Mouse (Mus musculus): ENCODE measurements around the gene Amotl1. TPM values are rescaled to one million over a fixed set of nuclear protein-coding genes. Genes with fewer than 3 reads are reported as not detected.

Gene Amotl1
- polyA plus RNA-seq, 1 experiment from 2014 or later = 1.6 TPM

GRCm38 (mm10) chr9:14623250-14623649 is 21.6 kb downstream of the Amotl1 start:
- no peak for DNase-seq
- 54% methylated on average over 5 of the region's 5 CpGs for WGBS (ENCODE audit: insufficient replicate concordance)
- H3K4me2 ChIP-seq (ENCODE audit: low read depth, low read length) = no peak overlapping the region

GRCm38 (mm10) chr9:14622848-14623247 is 22.0 kb downstream of the Amotl1 start:
- Histone ChIP-seq H3K27ac (ENCODE audit: low read depth) (no peak overlapping the region), H3K27me3 (ENCODE audit: insufficient read depth, low read length) (0 out of 2 replicates have a peak, but pooled peaks cover 3% of the 10 kb centered on the region), H3K9ac (replicated peaks) (no peak overlapping the region), H3K4me3 (ENCODE audit: low read depth, low read length) (no peak overlapping the region), H3K4me1 (ENCODE audit: insufficient read depth) (no peaks in the 10 kb centered on the region), H3K4me2 (ENCODE audit: low read depth, low read length) (no peak overlapping the region), H3K36me3 (replicated peaks; ENCODE audit: insufficient read depth, low read length) (no peaks in the 10 kb centered on the region), H3K9me3 (ENCODE audit: low read length) (no peaks in the 10 kb centered on the region)
- WGBS (ENCODE audit: insufficient replicate concordance) = 52% methylated on average over 3 of the region's 3 CpGs
- TF ChIP-seq CTCF (IDR thresholded peaks at IDR 0.05; ENCODE audit: low read depth) = no peak
- no peak for TF ChIP-seq EP300 (IDR thresholded peaks at IDR 0.05; ENCODE audit: low read depth)
- DNase-seq (no peak), ATAC-seq (no peak)

More at GRCm38 (mm10) chr9:14623250-14623649, 21.6 kb downstream of the Amotl1 start:
- Histone ChIP-seq H3K4me3 (ENCODE audit: low read depth, low read length) (no peak overlapping the region), H3K9ac (replicated peaks) (no peak overlapping the region), H3K4me1 (ENCODE audit: insufficient read depth) (no peaks in the 10 kb centered on the region), H3K27ac (ENCODE audit: low read depth) (no peak overlapping the region), H3K27me3 (ENCODE audit: insufficient read depth, low read length) (0 out of 2 replicates have a peak, but pooled peaks cover 3% of the 10 kb centered on the region), H3K9me3 (ENCODE audit: low read length) (no peaks in the 10 kb centered on the region), H3K36me3 (replicated peaks; ENCODE audit: insufficient read depth, low read length) (no peaks in the 10 kb centered on the region)
- no peak for ATAC-seq
- no peak for TF ChIP-seq EP300 (IDR thresholded peaks at IDR 0.05; ENCODE audit: low read depth)
- no peak for TF ChIP-seq CTCF (IDR thresholded peaks at IDR 0.05; ENCODE audit: low read depth)

- no peak overlapping the region for H3K4me2 ChIP-seq (ENCODE audit: low read depth, low read length)
- no peak for DNase-seq
- peaks cover 7% of the 10 kb centered on the region; the same call in 1 of the 2 replicates for H3K27me3 ChIP-seq (ENCODE audit: insufficient read depth, low read length)
- no peak overlapping the region for H3K27ac ChIP-seq (ENCODE audit: low read depth)
- H3K4me1 ChIP-seq (ENCODE audit: insufficient read depth) = no peaks in the 10 kb centered on the region
- 53% methylated on average over 5 of the region's 5 CpGs for WGBS (ENCODE audit: insufficient replicate concordance)
- no peaks in the 10 kb centered on the region for H3K36me3 ChIP-seq (replicated peaks; ENCODE audit: insufficient read depth, low read length)
- no peak overlapping the region for H3K9ac ChIP-seq (replicated peaks)
- TF ChIP-seq CTCF (IDR thresholded peaks at IDR 0.05; ENCODE audit: low read depth) = no peak
- no peak for TF ChIP-seq EP300 (IDR thresholded peaks at IDR 0.05; ENCODE audit: low read depth)
- H3K4me3 ChIP-seq (ENCODE audit: low read depth, low read length) = no peak overlapping the region
- no peak for ATAC-seq
- H3K9me3 ChIP-seq (ENCODE audit: low read length) = no peaks in the 10 kb centered on the region
Measured at GRCm38 (mm10) chr9:14620107-14620506, 24.7 kb downstream of the Amotl1 start.

GRCm38 (mm10) chr9:14614931-14615880 is 29.6 kb downstream of the Amotl1 start:
- Histone ChIP-seq H3K4me2 (ENCODE audit: low read depth, low read length) (peak overlapping the region; percentile 76), H3K9me3 (ENCODE audit: low read length) (no peaks in the 10 kb centered on the region), H3K4me3 (ENCODE audit: low read depth, low read length) (peak overlapping the region; percentile 61), H3K4me1 (ENCODE audit: insufficient read depth) (peaks cover 3% of the 10 kb centered on the region; the same call in 1 of the 2 replicates), H3K27me3 (ENCODE audit: insufficient read depth, low read length) (peaks cover 21% of the 10 kb centered on the region), H3K27ac (ENCODE audit: low read depth) (peak overlapping the region; percentile 89), H3K36me3 (replicated peaks; ENCODE audit: insufficient read depth, low read length) (no peaks in the 10 kb centered on the region), H3K9ac (replicated peaks) (peak overlapping the region; percentile 76)
- DNase-seq (no peak), ATAC-seq (peak; percentile 79)
- WGBS (ENCODE audit: insufficient replicate concordance) = 11% methylated on average over 33 of the region's 33 CpGs
- TF ChIP-seq CTCF (IDR thresholded peaks at IDR 0.05; ENCODE audit: low read depth) (no peak), EP300 (IDR thresholded peaks at IDR 0.05; ENCODE audit: low read depth) (no peak)

GRCm38 (mm10) chr9:14614205-14614930 is 30.5 kb downstream of the Amotl1 start:
- Histone ChIP-seq H3K4me3 (ENCODE audit: low read depth, low read length) (peak overlapping the region; percentile 61), H3K4me2 (ENCODE audit: low read depth, low read length) (peak overlapping the region; percentile 76), H3K27me3 (ENCODE audit: insufficient read depth, low read length) (peaks cover 21% of the 10 kb centered on the region), H3K9ac (replicated peaks) (peak overlapping the region; percentile 76), H3K27ac (ENCODE audit: low read depth) (peak overlapping the region; percentile 89), H3K4me1 (ENCODE audit: insufficient read depth) (peaks cover 3% of the 10 kb centered on the region; the same call in 1 of the 2 replicates), H3K36me3 (replicated peaks; ENCODE audit: insufficient read depth, low read length) (no peaks in the 10 kb centered on the region), H3K9me3 (ENCODE audit: low read length) (no peaks in the 10 kb centered on the region)
- ATAC-seq = peak; percentile 63
- DNase-seq = peak; percentile 52
- TF ChIP-seq CTCF (IDR thresholded peaks at IDR 0.05; ENCODE audit: low read depth) (no peak), EP300 (IDR thresholded peaks at IDR 0.05; ENCODE audit: low read depth) (no peak)
- WGBS (ENCODE audit: insufficient replicate concordance) = under 1% methylated on average over 50 of the region's 50 CpGs

All from liver, postnatal 0 days (tissue).